Mouse (Mus musculus): ENCODE measurements around the gene Cpsf6. TPM values are rescaled to one million over a fixed set of nuclear protein-coding genes. Genes with fewer than 3 reads are reported as not detected.
"Not testable (repeated sequence)": the region's sequence is repeated elsewhere in the genome, so short reads cannot be mapped to it uniquely, and the experiment has no call there.

The Cpsf6 gene
- polyA plus RNA-seq, 1 experiment from 2014 or later: 76.7 TPM

DNA sequence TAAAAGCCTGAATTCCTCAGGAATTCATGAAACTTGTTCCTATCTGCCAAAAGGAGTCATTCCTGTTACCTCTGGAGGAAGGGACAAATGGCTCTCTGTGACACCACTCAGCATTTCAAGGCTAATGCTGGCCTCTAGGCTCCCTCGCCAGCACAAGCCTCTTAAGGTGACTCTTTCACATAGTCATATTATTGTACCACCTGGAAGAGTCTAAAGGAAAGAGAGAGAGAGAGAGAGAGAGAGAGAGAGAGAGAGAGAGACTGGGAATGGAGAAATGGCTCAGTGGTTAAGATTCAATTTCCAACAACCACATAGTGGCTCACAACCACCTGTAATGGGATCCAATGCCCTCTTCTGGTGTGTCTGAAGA is 9.5 kb upstream of the Cpsf6 start:
- H3K27ac ChIP-seq (replicated peaks): no peak overlapping the region
- no peak overlapping the region for H3K9ac ChIP-seq
- no peaks in the 10 kb centered on the region for H3K9me3 ChIP-seq
- 79% methylated on average over 1 of the region's 1 CpGs for WGBS
- no peak for ATAC-seq (ENCODE audit: extremely low read depth, insufficient number of reproducible peaks, low FRiP score, low TSS enrichment)
- H3K4me3 ChIP-seq: no peak overlapping the region
- peaks cover 8% of the 10 kb centered on the region; the same call in 1 of the 2 replicates for H3K27me3 ChIP-seq (replicated peaks)
- H3K4me1 ChIP-seq: 0 out of 2 replicates have a peak, but pooled peaks cover 2% of the 10 kb centered on the region
- no peaks in the 10 kb centered on the region for H3K36me3 ChIP-seq
- H3K4me2 ChIP-seq: no peak overlapping the region

DNA sequence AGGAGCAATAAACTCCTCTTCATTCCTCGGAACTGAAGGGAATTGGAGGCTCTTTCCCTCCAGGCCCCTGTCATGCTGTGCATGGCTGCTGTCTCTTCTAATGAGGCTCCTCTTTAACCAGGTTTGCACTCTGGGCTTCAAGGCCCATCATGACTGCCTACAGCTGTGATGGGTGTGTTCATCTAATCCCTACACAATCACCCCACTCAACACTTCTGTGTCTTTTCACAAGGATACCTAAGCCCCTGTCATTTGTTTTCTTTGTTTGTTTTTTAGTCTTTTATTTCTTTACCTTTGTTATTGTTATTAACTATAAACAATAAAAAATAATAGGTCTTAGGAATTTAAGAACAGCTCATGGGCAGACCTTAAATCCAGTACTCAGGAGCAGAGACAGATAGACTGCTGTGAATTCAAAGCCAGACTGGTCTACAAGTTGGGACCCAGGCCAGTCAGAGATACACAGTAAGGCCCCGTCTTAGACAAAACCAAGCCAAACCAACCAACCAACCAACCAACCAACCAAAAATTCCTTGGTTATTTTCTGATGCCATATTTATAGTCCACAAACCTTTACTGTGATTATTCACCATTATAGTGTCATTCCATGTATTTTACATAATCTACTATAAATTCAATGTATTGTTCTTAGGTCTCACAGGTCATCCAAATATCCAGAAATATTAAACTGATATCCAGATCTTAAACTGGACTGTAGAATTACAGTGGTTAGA is 9.0 kb upstream of the Cpsf6 start:
- no peaks in the 10 kb centered on the region for H3K36me3 ChIP-seq
- WGBS: 67% methylated on average over 2 of the region's 2 CpGs

DNA sequence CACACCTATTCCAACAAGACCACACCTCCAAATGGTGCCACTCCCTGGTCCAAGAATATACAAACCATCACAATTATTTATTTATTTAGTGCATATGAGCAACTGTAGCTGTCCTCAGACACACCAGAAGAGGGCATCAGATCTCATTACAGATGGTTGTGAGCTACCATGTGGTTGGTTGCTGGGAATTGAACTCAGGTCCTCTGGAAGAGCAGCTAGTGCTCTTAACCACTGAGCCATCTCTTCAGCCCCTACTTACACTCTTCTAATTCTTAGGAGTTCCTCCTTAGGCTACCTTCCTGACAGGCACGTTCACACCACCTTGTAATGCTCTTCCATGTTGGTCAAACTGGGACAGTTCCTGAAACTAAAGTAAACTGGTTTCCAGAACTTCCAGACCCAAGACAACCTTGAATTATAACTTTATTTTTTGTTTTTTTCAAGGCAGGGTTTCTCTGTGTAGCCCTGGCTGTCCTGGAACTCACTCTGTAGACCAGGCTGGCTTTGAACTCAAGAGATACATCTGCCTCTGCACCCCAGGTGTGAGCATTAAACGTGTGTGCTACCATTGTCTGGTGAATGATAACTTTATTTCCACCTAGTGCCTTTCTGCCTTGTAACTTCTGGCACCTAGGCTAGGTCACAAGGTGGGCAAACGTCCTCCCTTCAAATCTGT is 8.3 kb upstream of the Cpsf6 start:
- H3K36me3 ChIP-seq; H3K27ac ChIP-seq (replicated peaks); H3K4me3 ChIP-seq; H3K9ac ChIP-seq; H3K4me1 ChIP-seq; ATAC-seq (ENCODE audit: extremely low read depth, insufficient number of reproducible peaks, low FRiP score, low TSS enrichment); H3K9me3 ChIP-seq; H3K4me2 ChIP-seq; H3K27me3 ChIP-seq (replicated peaks): not testable (repeated sequence)
- WGBS: 66% methylated on average over 3 of the region's 3 CpGs

More for the DNA sequence above, 9.0 kb upstream of the Cpsf6 start:
- H3K9ac ChIP-seq: no peak overlapping the region
- H3K9me3 ChIP-seq: no peaks in the 10 kb centered on the region
- no peak for ATAC-seq (ENCODE audit: extremely low read depth, insufficient number of reproducible peaks, low FRiP score, low TSS enrichment)
- 0 out of 2 replicates have a peak, but pooled peaks cover 2% of the 10 kb centered on the region for H3K4me1 ChIP-seq
- no peak overlapping the region for H3K27ac ChIP-seq (replicated peaks)
- peaks cover 8% of the 10 kb centered on the region; the same call in 1 of the 2 replicates for H3K27me3 ChIP-seq (replicated peaks)
- H3K4me2 ChIP-seq: no peak overlapping the region
- no peak overlapping the region for H3K4me3 ChIP-seq

DNA sequence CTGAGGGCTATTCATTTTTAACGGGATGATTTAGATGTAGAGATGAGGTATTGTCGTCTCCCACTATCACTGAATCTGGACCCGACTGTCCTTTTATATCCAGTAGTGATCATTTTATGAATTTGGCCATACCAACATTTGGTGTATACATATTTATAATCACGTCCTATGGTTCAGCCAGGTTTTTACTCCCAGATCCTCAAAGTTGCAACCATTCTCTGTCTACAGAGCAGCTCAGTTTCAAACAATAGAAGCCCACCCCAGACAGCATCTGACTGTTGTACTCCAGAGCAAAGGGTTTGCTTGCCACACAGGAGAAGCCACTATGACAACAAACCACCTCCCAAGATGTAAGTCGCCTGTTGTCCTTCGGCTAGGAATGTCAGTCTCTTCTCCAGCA is 7.2 kb upstream of the Cpsf6 start:
- Histone ChIP-seq H3K9me3 (no peaks in the 10 kb centered on the region), H3K4me3 (no peak overlapping the region)
- 72% methylated on average over 6 of the region's 6 CpGs for WGBS

DNA sequence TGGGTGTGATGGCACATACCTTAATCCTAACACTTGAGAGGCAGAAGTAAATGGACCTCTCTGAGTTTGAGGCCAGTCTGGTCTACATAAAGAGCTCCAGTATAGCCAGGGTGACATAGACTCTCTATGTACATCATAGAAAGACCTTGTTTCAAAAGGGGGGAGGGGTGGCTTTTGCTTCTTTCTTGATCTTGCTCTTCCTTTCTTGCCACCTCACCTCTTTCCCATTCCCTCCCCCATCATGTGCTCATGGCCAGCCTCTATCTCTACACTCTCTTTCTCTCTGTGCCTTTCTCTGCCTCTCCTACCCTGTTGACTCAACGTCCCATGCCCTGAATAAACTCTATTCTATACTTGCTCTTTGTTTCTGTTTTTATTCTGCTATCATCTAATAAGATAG is 6.4 kb upstream of the Cpsf6 start:
- 82% methylated on average over 1 of the region's 1 CpGs for WGBS
- H3K4me1 ChIP-seq: no peaks in the 10 kb centered on the region
- peaks cover 8% of the 10 kb centered on the region; the same call in 1 of the 2 replicates for H3K27me3 ChIP-seq (replicated peaks)
- ATAC-seq (ENCODE audit: extremely low read depth, insufficient number of reproducible peaks, low FRiP score, low TSS enrichment): no peak
- no peak overlapping the region for H3K27ac ChIP-seq (replicated peaks)
- H3K9ac ChIP-seq: no peak overlapping the region
- H3K4me2 ChIP-seq: no peak overlapping the region
- H3K36me3 ChIP-seq: no peaks in the 10 kb centered on the region
- H3K4me3 ChIP-seq: no peak overlapping the region
- H3K9me3 ChIP-seq: no peaks in the 10 kb centered on the region

More for the DNA sequence above, 7.2 kb upstream of the Cpsf6 start:
- Histone ChIP-seq H3K9ac (no peak overlapping the region), H3K36me3 (no peaks in the 10 kb centered on the region), H3K27me3 (replicated peaks) (peaks cover 8% of the 10 kb centered on the region; the same call in 1 of the 2 replicates), H3K27ac (replicated peaks) (no peak overlapping the region), H3K4me2 (no peak overlapping the region), H3K4me1 (no peaks in the 10 kb centered on the region)
- no peak for ATAC-seq (ENCODE audit: extremely low read depth, insufficient number of reproducible peaks, low FRiP score, low TSS enrichment)

DNA sequence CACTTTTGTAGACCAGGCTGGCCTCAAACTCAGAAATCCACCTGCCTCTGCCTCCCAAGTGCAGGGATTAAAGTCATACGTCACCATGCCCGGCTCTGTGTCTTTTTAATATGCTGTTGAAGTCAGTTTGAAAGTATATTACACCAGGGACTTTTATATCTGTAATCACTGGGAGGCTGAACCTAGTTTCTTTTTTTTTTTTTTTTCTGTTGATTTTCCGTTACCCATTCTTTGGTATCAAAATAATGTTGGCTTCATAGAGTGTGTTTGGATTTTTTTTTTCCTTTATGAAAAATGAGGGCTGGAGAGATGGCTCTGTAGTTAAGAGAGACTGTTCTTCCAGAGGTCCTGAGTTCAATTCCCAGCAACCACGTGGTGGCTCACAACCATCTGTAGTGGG is 5.6 kb upstream of the Cpsf6 start:
- no peak for ATAC-seq (ENCODE audit: extremely low read depth, insufficient number of reproducible peaks, low FRiP score, low TSS enrichment)
- no peaks in the 10 kb centered on the region for H3K4me1 ChIP-seq
- WGBS: 82% methylated on average over 4 of the region's 4 CpGs
- H3K27ac ChIP-seq (replicated peaks): no peak overlapping the region
- H3K9me3 ChIP-seq: no peaks in the 10 kb centered on the region
- peaks cover 5% of the 10 kb centered on the region; the same call in 1 of the 2 replicates for H3K27me3 ChIP-seq (replicated peaks)
- H3K36me3 ChIP-seq: no peaks in the 10 kb centered on the region
- no peak overlapping the region for H3K9ac ChIP-seq
- no peak overlapping the region for H3K4me2 ChIP-seq
- H3K4me3 ChIP-seq: no peak overlapping the region

DNA sequence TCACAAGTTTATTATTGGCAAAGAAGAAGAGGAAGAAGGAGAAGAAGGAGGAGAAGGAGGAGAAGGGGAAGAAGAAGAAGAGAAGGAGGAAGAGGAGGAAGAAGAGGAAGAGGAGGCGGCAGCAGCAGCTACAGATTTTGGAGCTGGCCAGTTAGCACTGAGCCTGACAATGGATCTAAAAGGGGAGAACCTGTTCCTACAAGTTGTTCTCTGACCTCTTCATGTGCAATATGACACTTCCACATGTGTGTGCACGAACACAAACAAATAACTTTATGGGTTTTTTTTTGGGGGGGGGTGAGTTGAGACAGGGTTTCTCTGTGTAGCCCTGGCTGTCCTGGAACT is 5.2 kb upstream of the Cpsf6 start:
- no peaks in the 10 kb centered on the region for H3K36me3 ChIP-seq
- H3K27ac ChIP-seq (replicated peaks): no peak overlapping the region
- no peak overlapping the region for H3K4me3 ChIP-seq
- 76% methylated on average over 2 of the region's 2 CpGs for WGBS
- no peak for ATAC-seq (ENCODE audit: extremely low read depth, insufficient number of reproducible peaks, low FRiP score, low TSS enrichment)
- no peaks in the 10 kb centered on the region for H3K4me1 ChIP-seq
- H3K9ac ChIP-seq: no peak overlapping the region
- peaks cover 2% of the 10 kb centered on the region; the same call in 1 of the 2 replicates for H3K27me3 ChIP-seq (replicated peaks)
- no peaks in the 10 kb centered on the region for H3K9me3 ChIP-seq
- no peak overlapping the region for H3K4me2 ChIP-seq

DNA sequence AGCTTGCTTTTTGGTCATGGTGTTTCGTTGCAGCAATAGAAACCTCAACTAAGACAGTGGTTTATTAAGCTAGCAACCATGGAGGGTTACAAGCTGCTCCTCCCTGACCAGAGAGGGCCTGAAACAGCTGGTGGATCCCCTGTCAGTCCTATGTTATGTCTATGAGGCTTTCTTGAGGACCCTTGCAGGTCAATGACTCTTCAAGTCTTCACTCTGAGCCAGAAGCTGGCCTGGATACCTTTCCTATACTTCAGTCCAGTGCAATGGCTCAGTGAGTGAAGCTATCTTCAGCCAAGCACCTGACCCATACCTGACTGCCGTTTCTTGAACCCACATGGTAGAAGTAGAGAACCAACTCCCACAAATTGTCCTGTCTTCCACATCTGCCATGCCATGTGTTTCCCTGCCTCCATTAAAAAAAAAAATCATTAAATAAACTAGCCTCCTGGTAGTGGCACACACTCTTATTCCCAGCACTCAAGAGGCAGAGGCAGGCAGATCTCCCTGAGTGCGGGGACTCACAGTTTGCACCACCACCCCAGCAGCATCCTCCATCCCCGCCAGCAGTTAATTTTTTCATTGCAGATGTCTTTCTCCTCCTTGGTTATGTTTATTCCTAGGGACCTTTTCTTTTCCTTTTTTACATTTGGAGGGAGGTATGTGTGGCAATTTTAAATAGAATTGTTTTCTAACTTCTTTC is 4.7 kb upstream of the Cpsf6 start:
- 74% methylated on average over 4 of the region's 4 CpGs for WGBS
- Histone ChIP-seq H3K36me3 (no peaks in the 10 kb centered on the region), H3K9ac (no peak overlapping the region), H3K27ac (replicated peaks) (no peak overlapping the region), H3K4me3 (no peak overlapping the region), H3K27me3 (replicated peaks) (no peaks in the 10 kb centered on the region), H3K4me2 (no peak overlapping the region), H3K9me3 (no peaks in the 10 kb centered on the region), H3K4me1 (no peaks in the 10 kb centered on the region)
- no peak for ATAC-seq (ENCODE audit: extremely low read depth, insufficient number of reproducible peaks, low FRiP score, low TSS enrichment)

DNA sequence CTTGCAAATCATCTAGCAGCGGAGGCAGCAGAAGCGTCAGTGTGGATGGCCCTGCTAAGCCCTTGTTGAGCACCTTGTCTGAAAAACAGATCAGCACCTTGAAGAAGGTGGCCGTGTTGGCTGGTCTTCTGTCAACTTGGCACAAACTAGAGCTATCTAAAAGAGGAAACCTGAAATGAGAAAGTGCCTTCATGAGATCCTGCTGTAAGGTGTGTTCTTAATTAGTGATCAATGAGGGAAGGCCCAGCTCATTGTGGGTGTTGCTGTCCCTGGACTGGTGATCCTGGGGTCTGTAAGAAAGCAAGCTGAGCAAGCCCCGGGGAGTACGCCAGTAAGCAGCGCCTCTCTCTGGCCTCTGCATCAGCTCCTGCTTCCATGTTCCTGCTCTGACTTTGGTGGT is 4.1 kb upstream of the Cpsf6 start:
- Histone ChIP-seq H3K4me2 (no peak overlapping the region), H3K4me1 (no peaks in the 10 kb centered on the region), H3K4me3 (no peak overlapping the region), H3K27ac (replicated peaks) (no peak overlapping the region), H3K9me3 (no peaks in the 10 kb centered on the region), H3K9ac (no peak overlapping the region), H3K36me3 (no peaks in the 10 kb centered on the region), H3K27me3 (replicated peaks) (no peaks in the 10 kb centered on the region)
- WGBS: 73% methylated on average over 6 of the region's 6 CpGs
- ATAC-seq (ENCODE audit: extremely low read depth, insufficient number of reproducible peaks, low FRiP score, low TSS enrichment): no peak

DNA sequence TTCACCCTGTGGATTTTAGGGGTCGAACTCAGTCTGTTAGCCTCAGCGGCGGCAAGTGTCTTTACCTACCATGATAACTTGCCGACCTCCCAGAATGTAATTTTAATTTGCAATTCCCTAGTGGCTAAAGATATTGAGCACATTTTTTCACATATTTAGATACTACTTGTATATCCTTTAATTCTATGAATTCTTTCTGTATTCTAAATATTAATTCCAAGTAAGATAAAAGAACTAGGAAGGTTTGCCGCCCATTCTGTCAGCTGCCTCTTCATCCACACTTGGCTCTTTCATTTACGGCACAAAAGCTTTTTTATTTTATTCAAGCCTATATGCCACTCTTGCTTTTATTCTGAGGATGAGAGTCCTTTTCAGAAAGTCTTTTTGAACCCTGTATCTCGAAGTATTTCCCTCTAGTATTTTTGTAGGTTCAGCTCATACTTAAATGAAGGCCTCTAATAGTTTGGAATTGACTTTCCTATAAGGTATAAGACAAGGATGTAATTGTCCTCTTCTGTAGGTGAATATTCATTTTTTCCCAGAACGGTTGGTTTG is 3.3 kb upstream of the Cpsf6 start:
- ATAC-seq (ENCODE audit: extremely low read depth, insufficient number of reproducible peaks, low FRiP score, low TSS enrichment): no peak
- no peaks in the 10 kb centered on the region for H3K36me3 ChIP-seq
- no peak overlapping the region for H3K4me3 ChIP-seq
- H3K9me3 ChIP-seq: no peaks in the 10 kb centered on the region
- H3K4me2 ChIP-seq: no peak overlapping the region
- 80% methylated on average over 8 of the region's 8 CpGs for WGBS
- H3K27me3 ChIP-seq (replicated peaks): no peaks in the 10 kb centered on the region
- H3K4me1 ChIP-seq: no peaks in the 10 kb centered on the region
- no peak overlapping the region for H3K9ac ChIP-seq
- H3K27ac ChIP-seq (replicated peaks): no peak overlapping the region

DNA sequence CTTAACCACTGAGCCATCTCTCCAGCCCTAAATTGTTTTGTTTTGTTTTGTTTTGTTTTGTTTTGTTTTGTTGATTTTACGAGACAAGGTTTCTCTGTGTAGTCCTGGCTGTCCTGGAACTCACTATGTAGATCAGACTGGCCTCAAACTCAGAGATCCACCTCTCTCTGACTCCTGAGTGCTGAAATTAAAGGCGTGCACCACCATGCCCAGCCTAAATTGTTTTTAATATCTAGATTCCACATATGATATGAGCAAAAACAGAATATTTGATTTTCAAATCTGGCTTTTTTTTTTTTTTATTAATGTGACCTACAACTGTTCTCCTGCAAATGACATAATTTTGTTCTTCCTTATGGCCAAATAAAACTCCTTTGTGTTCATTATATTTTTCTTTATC is 2.3 kb upstream of the Cpsf6 start:
- 70% methylated on average over 2 of the region's 2 CpGs for WGBS

More for the DNA sequence above, 2.3 kb upstream of the Cpsf6 start:
- no peaks in the 10 kb centered on the region for H3K36me3 ChIP-seq
- H3K27ac ChIP-seq (replicated peaks): no peak overlapping the region
- H3K27me3 ChIP-seq (replicated peaks): no peaks in the 10 kb centered on the region
- no peaks in the 10 kb centered on the region for H3K9me3 ChIP-seq
- no peak overlapping the region for H3K9ac ChIP-seq
- H3K4me1 ChIP-seq: peaks cover 4% of the 10 kb centered on the region
- H3K4me2 ChIP-seq: no peak overlapping the region
- ATAC-seq (ENCODE audit: extremely low read depth, insufficient number of reproducible peaks, low FRiP score, low TSS enrichment): no peak
- H3K4me3 ChIP-seq: no peak overlapping the region

Measured in heart, embryonic 13.5 days (tissue).